Mouse (Mus musculus) hematopoietic multipotent progenitor cell, adult 10-12 weeks (in vitro differentiated cells): Measurements from ENCODE around the gene Tmem69. TPM values are rescaled to one million over a fixed set of nuclear protein-coding genes. Genes with fewer than 3 reads are reported as not detected.

Experiments used
- polyA plus RNA-seq: library from polyadenylated mRNA; stranded (reverse); fragments of >175 nt; gene quantifications from 2 replicates; pipeline ENCODE4 v1.2.3, GENCODE M21; 2012; ENCODE audit warnings: low replicate concordance

Tmem69 gene
- polyA plus RNA-seq = 0.73 and 3.1 TPM in 2 replicates

DNA sequence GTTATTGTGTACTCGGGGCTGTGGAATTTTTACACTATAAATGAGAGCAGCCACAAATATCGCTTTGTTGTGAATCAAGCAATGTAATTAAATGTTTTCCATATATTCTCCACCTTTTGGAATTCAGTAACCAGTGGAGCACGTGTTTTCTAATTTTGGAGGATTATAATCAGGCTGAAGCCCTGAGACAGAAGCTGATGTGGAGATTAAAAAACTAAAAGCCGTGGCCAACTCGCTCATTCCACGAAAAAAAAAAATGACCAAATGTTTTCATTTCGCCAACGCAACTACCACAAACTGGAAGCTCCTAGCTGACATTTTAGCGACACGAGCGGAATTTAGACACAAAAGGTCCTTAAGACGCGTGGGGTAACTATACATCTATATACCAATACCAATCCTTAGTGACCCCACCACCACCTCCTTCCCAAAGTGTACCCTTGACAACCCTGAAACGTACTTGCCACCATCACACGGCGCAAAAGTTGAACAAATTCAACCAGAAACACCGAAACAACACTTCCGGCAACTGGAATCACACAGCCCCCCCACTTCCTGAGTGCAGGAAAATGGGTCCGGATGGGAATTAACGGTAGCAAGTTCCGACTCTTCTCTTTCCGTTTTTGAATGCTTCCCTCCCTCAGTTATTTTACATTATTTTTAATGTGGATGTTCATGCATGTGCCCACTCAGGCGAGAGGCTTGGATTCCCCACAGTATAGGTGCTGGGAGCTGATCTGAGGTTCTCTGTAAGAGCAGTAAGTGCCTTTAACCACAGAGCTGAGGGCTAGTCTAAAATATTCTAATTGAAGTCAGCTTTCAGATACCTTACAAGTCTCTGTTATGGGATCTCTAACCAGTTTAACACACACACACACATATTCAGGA is at the start of gene Tmem69:
TSS of gene Tmem69 (minus strand) at position 524 of the 888 bp plus-strand sequence.

DNA sequence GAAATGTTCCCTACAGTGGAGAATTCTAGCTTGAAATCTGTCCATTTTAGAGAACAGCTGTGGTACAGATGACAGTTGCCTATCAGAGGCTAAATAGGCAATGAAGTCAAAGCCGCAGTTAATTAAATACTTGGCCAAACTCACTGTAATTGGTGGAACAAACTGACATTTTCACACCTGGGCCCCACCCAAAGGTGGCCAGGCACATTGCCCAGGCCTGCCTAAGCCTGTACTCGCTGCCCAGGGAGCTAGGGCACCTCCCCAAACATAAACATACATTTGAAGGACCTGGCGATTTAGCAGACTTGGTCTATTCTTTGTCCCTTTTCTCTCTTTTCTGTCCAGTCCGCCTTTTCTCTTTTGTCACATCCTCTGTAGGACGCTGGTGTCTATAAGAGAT is 40.6 kb upstream of the Tmem69 start, which contains the start of gene Ccdc17:
TSS of gene Ccdc17 (plus strand) at position 276 of the 400 bp plus-strand sequence.

DNA sequence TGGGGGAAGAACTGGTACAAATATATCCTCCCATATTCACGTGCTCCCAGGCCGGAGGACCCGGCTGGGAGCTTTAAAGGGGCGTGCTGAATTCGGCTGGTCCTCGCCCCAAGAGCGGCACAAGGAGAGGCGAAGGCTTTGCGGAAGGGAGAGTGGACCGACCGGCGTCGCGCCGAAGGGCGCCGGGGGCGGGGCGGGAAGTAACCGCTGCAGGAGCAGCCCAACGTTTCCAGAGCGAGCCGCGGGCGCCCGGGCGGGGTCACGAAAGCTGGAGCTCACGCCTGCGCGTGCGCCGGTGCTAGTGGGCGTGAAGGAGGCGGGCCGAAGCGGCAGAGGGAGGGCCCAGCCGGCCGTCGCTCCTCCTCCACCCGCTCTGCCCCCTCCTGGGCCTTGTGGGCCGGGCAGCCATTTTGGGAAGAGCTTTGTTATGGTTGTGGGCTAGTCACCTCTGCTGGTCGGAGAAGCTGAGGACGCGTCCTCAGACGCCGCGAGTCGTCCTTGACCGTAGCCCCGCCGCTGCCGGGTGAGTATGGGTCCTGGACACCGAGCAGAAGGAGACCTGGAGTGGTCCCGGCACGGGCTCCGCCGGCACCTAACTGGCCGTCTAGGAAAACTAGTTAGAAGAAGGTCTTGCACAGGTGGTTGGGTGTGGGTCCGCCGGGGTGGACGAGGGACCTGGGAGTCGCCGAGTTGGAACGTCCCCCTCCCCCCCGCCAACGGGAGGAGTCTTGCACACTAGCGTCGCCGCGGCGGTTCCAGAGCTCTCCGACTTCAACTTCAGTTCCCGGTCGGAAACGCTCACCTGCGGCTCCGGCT is 1.8 kb upstream of the Tmem69 start, which contains the start of gene Gpbp1l1:
TSS of gene Gpbp1l1 (plus strand) at position 353 of the 816 bp plus-strand sequence.

DNA sequence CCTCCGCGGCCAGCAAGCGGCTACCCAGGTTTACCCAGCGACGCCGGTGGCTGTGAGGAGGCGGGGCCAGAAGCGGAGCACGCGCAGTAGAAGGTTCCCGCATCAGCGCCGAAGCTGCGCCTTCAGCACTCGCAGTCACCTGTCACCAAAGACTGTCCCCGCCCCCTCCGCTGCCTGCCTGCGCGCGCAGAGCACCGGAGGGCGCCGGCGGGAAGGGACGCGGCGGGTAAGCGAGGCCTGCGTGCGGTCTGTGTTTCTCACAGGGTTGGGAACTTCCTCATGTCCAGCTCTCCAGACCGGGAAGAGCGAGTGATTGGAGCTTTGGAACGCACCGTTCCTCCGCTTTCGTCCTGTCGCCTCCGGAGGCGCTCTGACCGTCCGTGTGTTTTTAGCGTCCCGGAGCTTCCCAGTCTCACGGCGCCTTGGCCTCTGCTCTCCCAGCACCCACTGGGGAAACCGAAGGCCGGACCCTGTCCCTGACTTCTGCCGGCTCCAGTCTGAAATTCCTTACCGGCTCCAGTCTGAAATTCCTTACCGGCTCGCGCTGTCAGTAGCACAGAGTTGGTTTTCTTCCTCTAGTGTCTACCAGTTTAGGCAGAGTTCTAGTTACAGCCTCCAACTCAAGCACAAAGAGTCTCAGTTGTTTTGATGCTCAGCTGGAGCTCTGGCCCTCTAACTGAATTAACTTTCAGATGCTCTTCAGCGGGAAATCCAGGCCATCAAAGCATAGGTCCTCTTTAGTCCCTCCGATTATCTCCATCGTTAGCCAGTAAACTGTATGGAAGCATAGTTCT is 48.1 kb downstream of the Tmem69 start, which contains the start of gene Ipp:
TSS of gene Ipp (plus strand) at position 125 of the 794 bp plus-strand sequence.

Other genes starting within 250 kb of the Tmem69 start
- gene Mast2, start 91.8 kb downstream of the Tmem69 start, polyA plus RNA-seq = 31.5 and 46.9 TPM in 2 replicates
- gene Ipp, start 48.4 kb downstream of the Tmem69 start, polyA plus RNA-seq = 1.3 and 2.6 TPM in 2 replicates
- gene Gpbp1l1, start 1.7 kb upstream of the Tmem69 start, polyA plus RNA-seq = 32.1 and 56.5 TPM in 2 replicates
- 5.2 and 5.3 TPM in 2 replicates for gene Ccdc17, start 40.7 kb upstream of the Tmem69 start, polyA plus RNA-seq
- 0.47 and 15.0 TPM in 2 replicates for gene Nasp, start 72.0 kb upstream of the Tmem69 start, polyA plus RNA-seq
- 114 and 200 TPM in 2 replicates for gene Akr1a1, start 95.7 kb upstream of the Tmem69 start, polyA plus RNA-seq
- gene Prdx1, start 129.6 kb upstream of the Tmem69 start, polyA plus RNA-seq = 2.7 and 20.5 TPM in 2 replicates
- gene Mmachc, start 152.5 kb upstream of the Tmem69 start, polyA plus RNA-seq = 0.35 and 1.0 TPM in 2 replicates
- gene Ccdc163, start 152.6 kb upstream of the Tmem69 start, polyA plus RNA-seq = 1.2 and 5.7 TPM in 2 replicates
- gene Tesk2, start 165.0 kb upstream of the Tmem69 start, polyA plus RNA-seq = 3.9 and 9.9 TPM in 2 replicates